Mouse (Mus musculus) embryonic facial prominence, embryonic 11.5 days (tissue): ENCODE results near the gene Cass4. TPM values are rescaled to one million over a fixed set of nuclear protein-coding genes. Genes with fewer than 3 reads are reported as not detected.

Experiments used
- ATAC-seq: fragments of 200-750 bp; cut with Nextera tagmentation; replicated peaks from 2 replicates; pipeline ENCODE4 v1.8.0; 2017; ENCODE audit warnings: low read depth; ENCODE audit not compliant: insufficient number of reproducible peaks, low FRiP score, low TSS enrichment
- DNase-seq: peaks from one replicate; pipeline ENCODE4 v3.0.0-alpha.2; 2015; ENCODE audit warnings: low spot score
- H3K27ac ChIP-seq: fragments of 300-500 bp; sonication (generic); replicated peaks from 2 replicates; pipeline ENCODE4 v1.5.1; 2014; ENCODE audit warnings: mild to moderate bottlenecking, low read depth, low read length, control low read depth
- H3K27me3 ChIP-seq: fragments of 300-500 bp; sonication (generic); 2 replicates; pipeline ENCODE4 v1.6.1; 2014; ENCODE audit warnings: mild to moderate bottlenecking, low read length, moderate library complexity, mixed read lengths; ENCODE audit not compliant: control insufficient read depth, insufficient read depth
- H3K36me3 ChIP-seq: fragments of 300-500 bp; sonication (generic); replicated peaks from 2 replicates; pipeline ENCODE4 v1.6.1; 2014; ENCODE audit warnings: low read depth, mild to moderate bottlenecking, low read length, moderate library complexity, mixed read lengths; ENCODE audit not compliant: control insufficient read depth, insufficient read depth
- H3K4me1 ChIP-seq: fragments of 300-500 bp; sonication (generic); 2 replicates; pipeline ENCODE4 v1.6.1; 2014; ENCODE audit warnings: low read length, mixed read lengths; ENCODE audit not compliant: control insufficient read depth, insufficient read depth
- H3K4me2 ChIP-seq: fragments of 300-500 bp; sonication (generic); 2 replicates; pipeline ENCODE4 v1.6.1; 2014; ENCODE audit warnings: low read depth, mild to moderate bottlenecking, control low read depth, low read length, moderate library complexity
- H3K4me3 ChIP-seq: fragments of 300-500 bp; sonication (generic); 2 replicates; pipeline ENCODE4 v1.5.1; 2014; ENCODE audit warnings: low read depth, low read length, control low read depth
- H3K9ac ChIP-seq: fragments of 300-500 bp; sonication (generic); replicated peaks from 2 replicates; pipeline ENCODE4 v1.6.1; 2014; ENCODE audit warnings: mild to moderate bottlenecking, control low read depth, low read length
- H3K9me3 ChIP-seq: fragments of 300-500 bp; sonication (generic); replicated peaks from 2 replicates; pipeline ENCODE4 v1.6.1; 2016; ENCODE audit warnings: mild to moderate bottlenecking, low read length, inconsistent platforms, mixed read lengths; ENCODE audit not compliant: control insufficient read depth
- WGBS: fragments of 180-500 bp; shearing (Covaris S2); extraction: QIAGEN DNeasy Blood & Tissue Kit; methylation state at CpG from one replicate; pipeline ENCODE4 v1.1.7; 2014; 5-methylcytosine and 5-hydroxymethylcytosine counted together
- polyA plus RNA-seq: library from polyadenylated mRNA; unstranded; fragments of >200 nt; fragmentation: Nextera tagmentation; extraction: Ambion mirVana; gene quantifications from 2 replicates; pipeline ENCODE4 v1.2.1, GENCODE M21; 2014

Gene Cass4
- polyA plus RNA-seq, 1 experiment from 2014 or later: 0.34 TPM

- Histone ChIP-seq H3K4me1 (no peaks in the 10 kb centered on the region), H3K27me3 (no peaks in the 10 kb centered on the region), H3K9me3 (no peaks in the 10 kb centered on the region), H3K27ac (no peak overlapping the region), H3K4me2 (no peak overlapping the region), H3K36me3 (no peaks in the 10 kb centered on the region; the same call in none of the 2 replicates), H3K9ac (no peak overlapping the region), H3K4me3 (no peak overlapping the region)
- DNase-seq (peak; percentile 9), ATAC-seq (no peak)
- WGBS: 89% methylated on average over 6 of the region's 6 CpGs
These were observed 53.7 kb downstream of the Cass4 start for GRCm38 (mm10) chr2:172447317-172447716.

GRCm38 (mm10) chr2:172448329-172448728, 54.7 kb downstream of the Cass4 start:
- Histone ChIP-seq H3K4me2 (no peak overlapping the region), H3K9ac (no peak overlapping the region), H3K9me3 (no peaks in the 10 kb centered on the region), H3K4me1 (no peaks in the 10 kb centered on the region), H3K36me3 (no peaks in the 10 kb centered on the region; the same call in none of the 2 replicates), H3K27me3 (no peaks in the 10 kb centered on the region), H3K27ac (no peak overlapping the region), H3K4me3 (no peak overlapping the region)
- 84% methylated on average over 4 of the region's 4 CpGs for WGBS
- ATAC-seq: no peak
- no peak for DNase-seq

- Histone ChIP-seq H3K4me1 (no peaks in the 10 kb centered on the region), H3K9me3 (no peaks in the 10 kb centered on the region), H3K4me3 (no peak overlapping the region), H3K36me3 (no peaks in the 10 kb centered on the region; the same call in none of the 2 replicates), H3K9ac (no peak overlapping the region), H3K27ac (no peak overlapping the region), H3K4me2 (no peak overlapping the region), H3K27me3 (no peaks in the 10 kb centered on the region)
- 88% methylated on average over 6 of the region's 6 CpGs for WGBS
- no peak for DNase-seq
- ATAC-seq: no peak
These were observed 57.0 kb downstream of the Cass4 start for GRCm38 (mm10) chr2:172450640-172451039.

- Histone ChIP-seq H3K36me3 (no peaks in the 10 kb centered on the region; the same call in none of the 2 replicates), H3K27me3 (no peaks in the 10 kb centered on the region)
- WGBS: 92% methylated on average over 4 of the region's 4 CpGs
These were observed 58.4 kb downstream of the Cass4 start for GRCm38 (mm10) chr2:172452031-172452430.

GRCm38 (mm10) chr2:172452458-172452857, 58.9 kb downstream of the Cass4 start:
- Histone ChIP-seq H3K4me3 (no peak overlapping the region), H3K9me3 (no peaks in the 10 kb centered on the region), H3K27me3 (no peaks in the 10 kb centered on the region), H3K36me3 (no peaks in the 10 kb centered on the region; the same call in none of the 2 replicates), H3K4me2 (no peak overlapping the region), H3K4me1 (no peaks in the 10 kb centered on the region), H3K27ac (no peak overlapping the region), H3K9ac (no peak overlapping the region)
- no peak for ATAC-seq
- 88% methylated on average over 10 of the region's 10 CpGs for WGBS
- no peak for DNase-seq

More at GRCm38 (mm10) chr2:172452031-172452430, 58.4 kb downstream of the Cass4 start:
- H3K4me1 ChIP-seq: no peaks in the 10 kb centered on the region
- ATAC-seq (no peak), DNase-seq (no peak)
- no peaks in the 10 kb centered on the region for H3K9me3 ChIP-seq
- no peak overlapping the region for H3K9ac ChIP-seq
- no peak overlapping the region for H3K4me3 ChIP-seq
- no peak overlapping the region for H3K27ac ChIP-seq
- no peak overlapping the region for H3K4me2 ChIP-seq

- no peak for DNase-seq
- Histone ChIP-seq H3K27ac (no peak within 1 kb of the TSS), H3K9ac (no peak within 1 kb of the TSS), H3K27me3 (no peaks in the 10 kb centered on the region), H3K4me3 (no peak within 1 kb of the TSS), H3K9me3 (no peaks in the 10 kb centered on the region), H3K4me1 (no peaks in the 10 kb centered on the region), H3K36me3 (no peaks in the 10 kb centered on the region; the same call in 1 of the 2 replicates), H3K4me2 (no peak within 1 kb of the TSS)
- no peak for ATAC-seq
- WGBS: 89% methylated on average over 11 of the region's 11 CpGs
These were observed 64.9 kb downstream of the Cass4 start, which contains the start of gene Gcnt7 for GRCm38 (mm10) chr2:172458496-172458895. Gcnt7 (minus strand) TSS chr2:172458596.

GRCm38 (mm10) chr2:172460647-172461046, 67.1 kb downstream of the Cass4 start:
- H3K36me3 ChIP-seq: no peaks in the 10 kb centered on the region; the same call in 1 of the 2 replicates
- no peak for ATAC-seq
- no peak overlapping the region for H3K27ac ChIP-seq
- no peak overlapping the region for H3K4me3 ChIP-seq
- DNase-seq: peak; percentile 23
- H3K9ac ChIP-seq: no peak overlapping the region
- no peaks in the 10 kb centered on the region for H3K4me1 ChIP-seq
- H3K27me3 ChIP-seq: no peaks in the 10 kb centered on the region
- no peak overlapping the region for H3K4me2 ChIP-seq
- H3K9me3 ChIP-seq: no peaks in the 10 kb centered on the region
- WGBS: 34% methylated on average over 2 of the region's 2 CpGs

- H3K36me3 ChIP-seq: no peaks in the 10 kb centered on the region; the same call in none of the 2 replicates
- H3K4me2 ChIP-seq: no peak overlapping the region
- no peaks in the 10 kb centered on the region for H3K4me1 ChIP-seq
- whole genome bisulfite sequencing: 91% methylated on average over 4 of the region's 4 CpGs
- no peak for ATAC-seq
- H3K9ac ChIP-seq: no peak overlapping the region
- DNase-seq: no peak
- no peak overlapping the region for H3K4me3 ChIP-seq
- H3K27me3 ChIP-seq: no peaks in the 10 kb centered on the region
- no peaks in the 10 kb centered on the region for H3K9me3 ChIP-seq
- H3K27ac ChIP-seq: no peak overlapping the region
These were observed 69.2 kb downstream of the Cass4 start for GRCm38 (mm10) chr2:172462813-172463212.
